Mouse (Mus musculus) spleen, adult 2 months (tissue): ENCODE results near the gene Map2k6. TPM values are rescaled to one million over a fixed set of nuclear protein-coding genes. Genes with fewer than 3 reads are reported as not detected.
"Not testable (repeated sequence)": the region's sequence is repeated elsewhere in the genome, so short reads cannot be mapped to it uniquely, and the experiment has no call there.

ENCODE experiments used
- DNase-seq, 2 experiments: peaks; one replicate each; pipeline versions ENCODE4 v3.0.0 to v3.0.0-alpha.2; 2012 to 2021; ENCODE audit warnings: low spot score in 2 of 2, low read depth in 1 of 2
- H3K27ac ChIP-seq: fragments of 200-500 bp; 2 replicates; pipeline ENCODE4 v1.5.1; 2012; ENCODE audit warnings: low read length, inconsistent platforms; ENCODE audit not compliant: insufficient read depth
- H3K27me3 ChIP-seq: fragments of 200-500 bp; 2 replicates; pipeline ENCODE4 v1.6.1; 2012; ENCODE audit warnings: mild to moderate bottlenecking, moderate library complexity, low read length, inconsistent platforms; ENCODE audit not compliant: control insufficient read depth, insufficient read depth
- H3K36me3 ChIP-seq: fragments of 200-500 bp; 2 replicates; pipeline ENCODE4 v1.6.1; 2012; ENCODE audit warnings: mild to moderate bottlenecking, low read length, inconsistent platforms; ENCODE audit not compliant: control insufficient read depth, insufficient read depth
- H3K4me1 ChIP-seq: fragments of 200-500 bp; 2 replicates; pipeline ENCODE4 v1.6.1; 2011; ENCODE audit warnings: inconsistent platforms; ENCODE audit not compliant: control insufficient read depth, insufficient read depth, insufficient read length
- H3K4me3 ChIP-seq: fragments of 200-500 bp; 2 replicates; pipeline ENCODE4 v1.5.1; 2011; ENCODE audit warnings: mild to moderate bottlenecking, inconsistent platforms; ENCODE audit not compliant: insufficient read depth, insufficient read length; ENCODE audit errors: extremely low read depth
- CTCF ChIP-seq: fragments of 200-500 bp; IDR thresholded peaks from 2 replicates; pipeline ENCODE4 v1.5.1; 2011; ENCODE audit warnings: mild to moderate bottlenecking, inconsistent platforms; ENCODE audit not compliant: insufficient read depth, insufficient read length, insufficient replicate concordance; ENCODE audit errors: extremely low read depth
- POLR2A ChIP-seq: fragments of 200-500 bp; IDR thresholded peaks from 2 replicates; pipeline ENCODE4 v1.6.1; 2011; ENCODE audit warnings: low read depth, low read length, inconsistent platforms
- WGBS: fragments of 180-500 bp; shearing (Covaris S2); methylation state at CpG from one replicate; pipeline ENCODE4 v1.1.7; 2018; 5-methylcytosine and 5-hydroxymethylcytosine counted together
- polyA plus RNA-seq: library from polyadenylated mRNA; depleted of rRNA; stranded (reverse); fragments of >200 nt; gene quantifications from 2 replicates; pipeline ENCODE4 v1.2.3, GENCODE M21; 2012; rRNA removed

Map2k6 gene
- polyA plus RNA-seq = 2.1 and 2.8 TPM in 2 replicates

GRCm38 (mm10) chr11:110398553-110399239 lies at the start of gene Map2k6:
Gene Map2k6 (plus strand): TSS chr11:110399122.
- H3K27me3 ChIP-seq = no peaks in the 10 kb centered on the region
- TF ChIP-seq POLR2A (no peak), CTCF (no peak)
- H3K27ac ChIP-seq = no peak within 1 kb of the TSS
- 9% methylated on average over 20 of the region's 20 CpGs for WGBS
- H3K4me3 ChIP-seq = peak within 1 kb of the TSS; percentile 67
- no peaks in the 10 kb centered on the region for H3K4me1 ChIP-seq
- peak; percentile 73 to 84 for DNase-seq
- no peaks in the 10 kb centered on the region for H3K36me3 ChIP-seq

DNA sequence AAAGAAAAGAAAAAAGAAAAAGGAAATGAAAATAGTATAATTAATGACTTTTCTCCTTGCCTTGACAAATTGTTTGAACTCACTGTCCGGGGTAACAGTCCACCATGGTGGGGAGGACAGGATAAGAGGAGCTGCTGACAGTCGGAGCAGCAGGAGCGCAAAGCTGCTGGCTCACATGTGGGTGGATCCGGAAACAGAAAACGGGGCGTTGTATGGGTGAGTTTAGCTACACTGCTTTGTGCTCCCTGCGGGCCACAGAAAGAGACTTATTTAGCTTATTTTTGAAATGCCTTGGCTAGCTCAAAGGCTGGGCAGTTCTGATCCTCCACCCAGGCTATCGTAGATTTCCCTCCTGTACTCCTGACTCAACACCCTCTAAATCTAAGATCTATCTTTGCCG lies 44.7 kb upstream of the Map2k6 start:
- TF ChIP-seq POLR2A (no peak), CTCF (no peak)
- Histone ChIP-seq H3K4me3 (no peak overlapping the region), H3K4me1 (no peaks in the 10 kb centered on the region), H3K27ac (no peak overlapping the region), H3K27me3 (no peaks in the 10 kb centered on the region), H3K36me3 (no peaks in the 10 kb centered on the region)
- 83% methylated on average over 9 of the region's 9 CpGs for WGBS
- no peak for DNase-seq

GRCm38 (mm10) chr11:110355131-110355530 lies 43.8 kb upstream of the Map2k6 start:
- not testable (repeated sequence) for DNase-seq, H3K4me1 ChIP-seq, H3K27me3 ChIP-seq, H3K4me3 ChIP-seq, H3K36me3 ChIP-seq, H3K27ac ChIP-seq
- 90% methylated on average over 9 of the region's 9 CpGs for WGBS

DNA sequence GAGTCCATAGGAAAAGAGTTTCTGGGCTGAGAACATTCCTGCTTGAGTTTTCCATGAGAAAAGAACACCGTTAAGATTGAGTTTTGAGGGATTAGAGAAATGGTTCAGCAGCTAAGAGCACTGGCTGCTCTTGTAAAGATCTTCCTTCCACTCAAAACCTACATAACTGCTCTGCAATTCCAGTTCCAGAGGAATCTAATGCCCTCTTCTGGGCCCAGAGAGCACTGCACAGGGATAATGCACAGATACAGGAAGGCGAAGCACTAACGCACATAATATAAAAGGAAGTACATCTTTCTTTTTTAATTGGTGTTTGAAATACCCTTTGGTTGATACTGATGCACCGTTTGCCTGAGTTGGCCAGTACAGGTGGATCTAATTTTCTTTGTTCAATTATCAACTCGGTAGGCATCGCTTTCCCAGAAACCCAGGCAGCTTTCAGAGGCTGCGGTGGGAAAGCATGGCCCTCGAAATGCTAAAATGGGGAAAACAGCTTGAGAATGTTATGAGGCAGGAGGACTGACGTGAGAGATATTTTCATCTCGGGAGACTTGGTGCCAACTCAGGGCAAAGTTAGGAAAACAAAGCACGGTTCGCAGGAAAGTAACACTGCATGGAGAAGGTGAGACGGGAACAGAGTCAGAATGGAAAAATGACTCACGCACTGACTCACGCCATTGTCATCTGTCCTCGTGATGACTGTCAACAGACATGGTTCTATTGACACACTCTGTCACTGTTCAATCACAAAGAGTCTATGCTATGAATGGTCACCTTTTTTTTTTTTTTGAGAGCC lies 41.0 kb upstream of the Map2k6 start:
- Histone ChIP-seq H3K27ac (no peak overlapping the region), H3K27me3 (no peaks in the 10 kb centered on the region), H3K4me1 (no peaks in the 10 kb centered on the region), H3K4me3 (no peak overlapping the region), H3K36me3 (no peaks in the 10 kb centered on the region)
- DNase-seq = peak in 1 of 2 experiments; percentile 5
- 64% methylated on average over 16 of the region's 16 CpGs for WGBS
- TF ChIP-seq CTCF = no peak
- no peak for TF ChIP-seq POLR2A

DNA sequence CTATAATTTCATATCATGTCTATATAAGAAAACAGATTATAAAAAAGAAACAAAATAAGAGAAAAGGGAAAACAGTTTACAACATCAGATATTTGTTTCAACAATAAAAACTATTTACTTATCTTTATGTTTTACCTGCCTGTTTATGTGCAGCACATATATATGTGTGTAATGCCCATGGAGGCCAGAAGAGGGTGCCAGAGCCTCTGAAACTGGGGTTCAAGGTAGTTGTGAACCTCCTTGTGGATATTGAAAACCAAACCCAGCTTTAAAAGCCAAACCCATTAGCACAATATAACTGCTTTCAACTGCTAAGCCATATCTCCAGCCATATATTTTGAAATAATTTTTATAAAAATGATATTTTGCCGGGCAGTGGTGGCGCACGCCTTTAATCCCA lies 33.9 kb upstream of the Map2k6 start:
- WGBS = 80% methylated on average over 3 of the region's 3 CpGs
- H3K36me3 ChIP-seq = no peaks in the 10 kb centered on the region
- H3K27me3 ChIP-seq = no peaks in the 10 kb centered on the region
- H3K4me3 ChIP-seq = no peak overlapping the region
- H3K27ac ChIP-seq = no peak overlapping the region
- DNase-seq = peak; percentile 32 to 69
- H3K4me1 ChIP-seq = no peaks in the 10 kb centered on the region
- TF ChIP-seq CTCF (peak; percentile 45; the same call in 1 of the 2 replicates), POLR2A (no peak)

GRCm38 (mm10) chr11:110366902-110367301 lies 32.0 kb upstream of the Map2k6 start:
- no peak overlapping the region for H3K27ac ChIP-seq
- DNase-seq = no peak

DNA sequence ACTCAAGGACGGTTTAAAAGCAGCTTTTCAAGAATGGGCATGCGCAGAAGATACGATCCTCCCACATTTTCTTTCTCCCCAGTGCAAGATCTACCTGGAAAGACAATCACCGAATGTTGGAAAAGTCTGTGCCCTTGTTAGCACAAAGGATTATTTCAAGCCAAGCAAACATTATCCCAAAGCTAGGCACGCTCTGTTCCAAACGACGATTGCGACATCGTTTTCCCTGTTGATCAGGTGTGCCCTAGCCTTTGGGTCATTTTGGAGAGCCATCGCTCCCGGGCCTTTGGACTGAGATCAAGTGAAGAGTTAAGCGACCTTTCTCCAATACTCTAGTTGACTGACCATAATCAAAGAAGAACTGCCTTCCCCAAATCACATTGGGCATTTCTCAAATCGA lies 31.3 kb upstream of the Map2k6 start:
- Histone ChIP-seq H3K27ac (no peak overlapping the region), H3K4me1 (peaks cover 3% of the 10 kb centered on the region; the same call in 1 of the 2 replicates), H3K27me3 (no peaks in the 10 kb centered on the region), H3K4me3 (no peak overlapping the region), H3K36me3 (no peaks in the 10 kb centered on the region)
- TF ChIP-seq CTCF (no peak), POLR2A (no peak)
- 94% methylated on average over 13 of the region's 13 CpGs for WGBS
- DNase-seq = no peak

More at GRCm38 (mm10) chr11:110366902-110367301, 32.0 kb upstream of the Map2k6 start:
- Histone ChIP-seq H3K36me3 (no peaks in the 10 kb centered on the region), H3K4me1 (peaks cover 3% of the 10 kb centered on the region; the same call in 1 of the 2 replicates), H3K27me3 (no peaks in the 10 kb centered on the region), H3K4me3 (no peak overlapping the region)
- TF ChIP-seq CTCF (no peak), POLR2A (no peak)
- WGBS = 78% methylated on average over 3 of the region's 3 CpGs
